Mouse (Mus musculus) forebrain, postnatal 0 days (tissue): ENCODE measurements around the gene Eml2. TPM values are rescaled to one million over a fixed set of nuclear protein-coding genes. Genes with fewer than 3 reads are reported as not detected.

Source experiments
- ATAC-seq: fragments of 200-750 bp; cut with Nextera tagmentation; 2 replicates; pipeline ENCODE4 v1.8.0; 2017; ENCODE audit warnings: mild to moderate bottlenecking, moderate library complexity
- DNase-seq: peaks from one replicate; pipeline ENCODE4 v3.0.0-alpha.2; 2015
- H3K27ac ChIP-seq: fragments of 300-500 bp; sonication (generic); 2 replicates; pipeline ENCODE4 v1.5.1; 2014; ENCODE audit warnings: low read depth, mild to moderate bottlenecking, antibody characterized with exemption, low read length, moderate library complexity, mixed read lengths
- H3K27me3 ChIP-seq: fragments of 300-500 bp; sonication (generic); 2 replicates; pipeline ENCODE4 v1.6.1; 2014; ENCODE audit warnings: mild to moderate bottlenecking, low read length, mixed read lengths; ENCODE audit not compliant: insufficient read depth
- H3K36me3 ChIP-seq: fragments of 300-500 bp; sonication (generic); 2 replicates; pipeline ENCODE4 v1.6.1; 2014; ENCODE audit warnings: mild to moderate bottlenecking, moderate library complexity; ENCODE audit not compliant: insufficient read depth
- H3K4me1 ChIP-seq: fragments of 300-500 bp; sonication (generic); 2 replicates; pipeline ENCODE4 v1.6.1; 2014; ENCODE audit warnings: antibody characterized with exemption; ENCODE audit not compliant: insufficient read depth
- H3K4me2 ChIP-seq: fragments of 300-500 bp; sonication (generic); 2 replicates; pipeline ENCODE4 v1.6.1; 2014; ENCODE audit warnings: low read depth, mild to moderate bottlenecking, moderate library complexity
- H3K4me3 ChIP-seq: fragments of 300-500 bp; sonication (generic); 2 replicates; pipeline ENCODE4 v1.5.1; 2014; ENCODE audit warnings: low read depth, low read length, mixed read lengths
- H3K9ac ChIP-seq: fragments of 300-500 bp; sonication (generic); 2 replicates; pipeline ENCODE4 v1.6.1; 2014; ENCODE audit warnings: mild to moderate bottlenecking
- H3K9me3 ChIP-seq: fragments of 300-500 bp; sonication (generic); 2 replicates; pipeline ENCODE4 v1.6.1; 2016; ENCODE audit warnings: low read length
- CTCF ChIP-seq: sonication (generic); IDR thresholded peaks from 2 replicates; pipeline ENCODE4 v1.5.1; 2016; ENCODE audit warnings: antibody characterized with exemption, control low read depth, low read depth
- WGBS: fragments of 180-500 bp; shearing (Covaris S2); extraction: QIAGEN DNeasy Blood & Tissue Kit; methylation state at CpG from one replicate; pipeline ENCODE4 v1.1.7; 2014; 5-methylcytosine and 5-hydroxymethylcytosine counted together
- polyA plus RNA-seq: library from polyadenylated mRNA; unstranded; fragments of >200 nt; fragmentation: Nextera tagmentation; extraction: Ambion mirVana; gene quantifications from 2 replicates; pipeline ENCODE4 v1.2.1, GENCODE M21; 2015
- total RNA-seq: library from RNA; depleted of rRNA; stranded (reverse); fragments of >200 nt; gene quantifications from 2 replicates; pipeline ENCODE4 v1.2.3, GENCODE M21; 2014; rRNA removed

Gene Eml2
- total RNA-seq (63.6 and 64.8 TPM in 2 replicates), polyA plus RNA-seq (7.9 and 9.9 TPM in 2 replicates)

- peak within 1 kb of the TSS; percentile 81 for H3K9ac ChIP-seq
- no peak for TF ChIP-seq CTCF
- H3K27me3 ChIP-seq, result peaks cover 5% of the 10 kb centered on the region; the same call in 1 of the 2 replicates
- peak within 1 kb of the TSS; percentile 81 for H3K27ac ChIP-seq
- WGBS, result 2% methylated on average over 30 of the region's 30 CpGs
- peak within 1 kb of the TSS; percentile 70 for H3K4me3 ChIP-seq
- H3K4me1 ChIP-seq, result peaks cover 18% of the 10 kb centered on the region
- no peaks in the 10 kb centered on the region for H3K9me3 ChIP-seq
- ATAC-seq, result peak; percentile 96
- 0 out of 2 replicates have a peak, but pooled peaks cover 5% of the 10 kb centered on the region for H3K36me3 ChIP-seq
- peak; percentile 94 for DNase-seq
- peak within 1 kb of the TSS; percentile 56 for H3K4me2 ChIP-seq
Observed at GRCm38 (mm10) chr7:19175708-19176515, at the start of gene Eml2. TSS of gene Eml2 (plus strand) at chr7:19176421.

- Histone ChIP-seq H3K4me1 (peaks cover 4% of the 10 kb centered on the region; the same call in 1 of the 2 replicates), H3K27me3 (no peaks in the 10 kb centered on the region), H3K9me3 (no peaks in the 10 kb centered on the region), H3K36me3 (peaks cover 4% of the 10 kb centered on the region), H3K4me3 (no peak overlapping the region), H3K27ac (no peak overlapping the region), H3K9ac (no peak overlapping the region), H3K4me2 (no peak overlapping the region)
- ATAC-seq, result no peak
- WGBS, result 91% methylated on average over 5 of the region's 5 CpGs
- DNase-seq, result no peak
- no peak for TF ChIP-seq CTCF
Observed at GRCm38 (mm10) chr7:19127744-19128143, 48.5 kb upstream of the Eml2 start.

- WGBS, result 96% methylated on average over 5 of the region's 5 CpGs
- Histone ChIP-seq H3K4me2 (no peak overlapping the region), H3K36me3 (peaks cover 4% of the 10 kb centered on the region), H3K9ac (no peak overlapping the region), H3K27ac (no peak overlapping the region), H3K4me1 (peaks cover 4% of the 10 kb centered on the region; the same call in 1 of the 2 replicates), H3K4me3 (no peak overlapping the region), H3K27me3 (no peaks in the 10 kb centered on the region), H3K9me3 (no peaks in the 10 kb centered on the region)
- ATAC-seq, result no peak
- no peak for TF ChIP-seq CTCF
- no peak for DNase-seq
Observed at GRCm38 (mm10) chr7:19129396-19129795, 46.8 kb upstream of the Eml2 start.

GRCm38 (mm10) chr7:19130657-19131056 lies 45.6 kb upstream of the Eml2 start:
- H3K9ac ChIP-seq, result peak overlapping the region; percentile 53

GRCm38 (mm10) chr7:19131324-19131848 lies 44.8 kb upstream of the Eml2 start:
- peak; percentile 99 for DNase-seq
- no peaks in the 10 kb centered on the region for H3K27me3 ChIP-seq
- H3K36me3 ChIP-seq, result peaks cover 17% of the 10 kb centered on the region
- H3K4me3 ChIP-seq, result peak overlapping the region; percentile 41
- TF ChIP-seq CTCF, result peak; percentile 88
- peaks cover 4% of the 10 kb centered on the region; the same call in 1 of the 2 replicates for H3K4me1 ChIP-seq
- H3K9me3 ChIP-seq, result no peaks in the 10 kb centered on the region
- 2% methylated on average over 39 of the region's 39 CpGs for WGBS
- H3K27ac ChIP-seq, result peak overlapping the region; percentile 86
- ATAC-seq, result peak; percentile 98
- peak overlapping the region; percentile 60 for H3K4me2 ChIP-seq
- H3K9ac ChIP-seq, result peak overlapping the region; percentile 53

More at GRCm38 (mm10) chr7:19130657-19131056, 45.6 kb upstream of the Eml2 start:
- ATAC-seq (no peak), DNase-seq (no peak)
- Histone ChIP-seq H3K27ac (peak overlapping the region; percentile 86), H3K4me3 (peak overlapping the region; percentile 41), H3K4me2 (peak overlapping the region; percentile 60), H3K9me3 (no peaks in the 10 kb centered on the region), H3K4me1 (peaks cover 4% of the 10 kb centered on the region; the same call in 1 of the 2 replicates), H3K27me3 (no peaks in the 10 kb centered on the region), H3K36me3 (peaks cover 10% of the 10 kb centered on the region)
- peak; percentile 42 for TF ChIP-seq CTCF
- 28% methylated on average over 4 of the region's 4 CpGs for WGBS

- DNase-seq, result no peak
Observed at GRCm38 (mm10) chr7:19136168-19136567, 40.1 kb upstream of the Eml2 start.

More at GRCm38 (mm10) chr7:19136168-19136567, 40.1 kb upstream of the Eml2 start:
- H3K27me3 ChIP-seq, result no peaks in the 10 kb centered on the region
- no peak overlapping the region for H3K9ac ChIP-seq
- no peak overlapping the region for H3K27ac ChIP-seq
- WGBS, result 95% methylated on average over 13 of the region's 13 CpGs
- no peak for ATAC-seq
- no peak overlapping the region for H3K4me2 ChIP-seq
- no peaks in the 10 kb centered on the region for H3K9me3 ChIP-seq
- H3K36me3 ChIP-seq, result peaks cover 57% of the 10 kb centered on the region
- TF ChIP-seq CTCF, result no peak
- no peak overlapping the region for H3K4me3 ChIP-seq
- H3K4me1 ChIP-seq, result peaks cover 4% of the 10 kb centered on the region; the same call in 1 of the 2 replicates
